ENCODE assay signal across 16 mouse cellular contexts in the genomic region with DNA sequence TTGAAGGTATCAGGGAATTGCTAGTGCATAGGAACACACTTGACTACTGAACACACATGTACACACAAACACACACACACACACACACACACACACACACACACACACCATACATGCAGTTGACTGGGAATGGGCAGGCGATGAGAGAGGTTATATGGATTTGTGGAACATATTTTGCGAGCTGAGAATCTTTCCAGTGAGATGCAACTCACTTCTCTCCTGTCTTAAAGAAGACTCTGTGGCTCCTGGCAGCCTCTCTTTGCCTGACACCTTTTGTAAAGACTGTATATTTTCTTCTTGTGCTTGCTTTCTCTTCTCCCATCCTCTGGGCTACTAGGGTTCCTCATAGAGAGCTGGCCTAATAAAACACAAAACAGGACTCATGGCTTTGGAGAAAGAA. TPM values are rescaled to one million over a fixed set of nuclear protein-coding genes. Genes with fewer than 3 reads are reported as not detected.
A peak's percentile ranks its signal among the peaks of the same experiment; 100 is the strongest.
DNase-seq lines count a peak whose midpoint lies in the region; ATAC-seq and TF ChIP-seq lines count a peak whose summit lies in the region.
"Had no signal": no experiment of that assay in that cellular context is flagged by ENCODE, and none has a peak within 500 bp of the region (broad histone marks: within the 10 kb centered on the region; RNA-seq: fewer than 3 reads in every experiment).

No protein-coding gene starts in this region.

- WGBS in kidney, embryonic 14.5 days = 30% methylated on average over 2 of the region's 2 CpGs
- 59% methylated on average over 2 of the region's 2 CpGs for WGBS in lung, postnatal 0 days
- WGBS in intestine, postnatal 0 days = 48% methylated on average over 2 of the region's 2 CpGs

- H3K4me2 ChIP-seq in kidney, embryonic 14.5 days (replicated peaks; ENCODE audit: low read depth, low read length) = peak overlapping the region; percentile 43
- peak overlapping the region; percentile 35; the same call in 1 of the 2 replicates for H3K4me2 ChIP-seq in lung, postnatal 0 days (replicated peaks; ENCODE audit: low read depth, low read length)
- H3K4me2 ChIP-seq in intestine, postnatal 0 days (replicated peaks; ENCODE audit: low read depth) = peak overlapping the region; percentile 40
- H3K4me2 ChIP-seq: limb, embryonic 12.5 days; liver, embryonic 15.5 days had no signal

- DNase-seq in kidney, postnatal 14 days = no peak
- DNase-seq in lung, postnatal 0 days (ENCODE audit: low spot score) = no peak
- DNase-seq in lung, adult 18-20 months = no peak
- DNase-seq in left cerebral cortex, adult 11 months (ENCODE audit: low spot score) = no peak
- no peak for DNase-seq in layer of hippocampus, adult 9-11 months
- DNase-seq: cerebellum, adult 9-11 months; embryo, embryonic 11 days; gastrocnemius, postnatal 10 days; midbrain, embryonic 14.5 days; right cerebral cortex, postnatal 4 days had no signal

- no peak for ATAC-seq in kidney, embryonic 14.5 days (ENCODE audit: low FRiP score, low TSS enrichment)
- no peak for ATAC-seq in lung, postnatal 0 days
- ATAC-seq in intestine, postnatal 0 days = no peak

- peak overlapping the region; percentile 97; the same call in 1 of the 2 replicates for H3K9ac ChIP-seq in kidney, embryonic 14.5 days (ENCODE audit: low read depth, low read length)
- H3K9ac ChIP-seq in lung, postnatal 0 days (replicated peaks; ENCODE audit: low read depth) = no peak overlapping the region
- no peak overlapping the region for H3K9ac ChIP-seq in intestine, postnatal 0 days (ENCODE audit: low read depth, low read length)
- H3K9ac ChIP-seq: limb, embryonic 12.5 days; liver, embryonic 15.5 days had no signal

- no peak for TF ChIP-seq CTCF in lung, postnatal 0 days (IDR thresholded peaks at IDR 0.05)
- no peak for TF ChIP-seq CTCF in intestine, postnatal 0 days (IDR thresholded peaks at IDR 0.05; ENCODE audit: low read depth)

- peak overlapping the region; percentile 98 for H3K27ac ChIP-seq in kidney, embryonic 14.5 days (ENCODE audit: low read depth, low read length)
- peak overlapping the region; percentile 93; the same call in 1 of the 2 replicates for H3K27ac ChIP-seq in lung, postnatal 0 days (ENCODE audit: low read length)
- no peak overlapping the region for H3K27ac ChIP-seq in intestine, postnatal 0 days (ENCODE audit: low read depth, low read length)
- H3K27ac ChIP-seq: limb, embryonic 12.5 days; liver, embryonic 15.5 days had no signal

- TF ChIP-seq EP300 in lung, postnatal 0 days (IDR thresholded peaks at IDR 0.05) = no peak

- H3K27me3 ChIP-seq in kidney, embryonic 14.5 days (ENCODE audit: control insufficient read depth, insufficient read depth, low read length) = no peaks in the 10 kb centered on the region
- peaks cover 17% of the 10 kb centered on the region for H3K27me3 ChIP-seq in lung, postnatal 0 days (replicated peaks; ENCODE audit: insufficient read depth, low read length)
- H3K27me3 ChIP-seq in intestine, postnatal 0 days (replicated peaks; ENCODE audit: control insufficient read depth, insufficient read depth, low read length) = peaks cover 39% of the 10 kb centered on the region

- peaks cover 20% of the 10 kb centered on the region; the same call in 1 of the 2 replicates for H3K4me1 ChIP-seq in kidney, embryonic 14.5 days (ENCODE audit: control insufficient read depth, insufficient read depth, low read length)
- peaks cover 4% of the 10 kb centered on the region; the same call in 1 of the 2 replicates for H3K4me1 ChIP-seq in lung, postnatal 0 days (ENCODE audit: insufficient read depth, low read depth, low read length)
- H3K4me1 ChIP-seq in intestine, postnatal 0 days (replicated peaks; ENCODE audit: control insufficient read depth, insufficient read depth, low read length) = 0 out of 2 replicates have a peak, but pooled peaks cover 2% of the 10 kb centered on the region
- H3K4me1 ChIP-seq: liver, embryonic 15.5 days had no signal

- H3K4me3 ChIP-seq in kidney, embryonic 14.5 days (ENCODE audit: low read length) = peak overlapping the region; percentile 76; the same call in 1 of the 2 replicates
- no peak overlapping the region for H3K4me3 ChIP-seq in lung, postnatal 0 days (ENCODE audit: low read depth, low read length)
- no peak overlapping the region for H3K4me3 ChIP-seq in intestine, postnatal 0 days (ENCODE audit: low read depth, low read length)
- H3K4me3 ChIP-seq: limb, embryonic 12.5 days; liver, embryonic 15.5 days had no signal

- no peaks in the 10 kb centered on the region for H3K36me3 ChIP-seq in kidney, embryonic 14.5 days (ENCODE audit: control insufficient read depth, insufficient read depth, low read length)
- H3K36me3 ChIP-seq in lung, postnatal 0 days (ENCODE audit: insufficient read depth, low read length) = no peaks in the 10 kb centered on the region
- no peaks in the 10 kb centered on the region for H3K36me3 ChIP-seq in intestine, postnatal 0 days (ENCODE audit: control insufficient read depth, insufficient read depth)
- H3K36me3 ChIP-seq: limb, embryonic 12.5 days; liver, embryonic 15.5 days had no signal

- no peaks in the 10 kb centered on the region for H3K9me3 ChIP-seq in kidney, embryonic 14.5 days (ENCODE audit: control insufficient read depth, low read length)
- no peaks in the 10 kb centered on the region for H3K9me3 ChIP-seq in lung, postnatal 0 days (ENCODE audit: low read length)
- H3K9me3 ChIP-seq in intestine, postnatal 0 days (ENCODE audit: control insufficient read depth) = no peaks in the 10 kb centered on the region
- H3K9me3 ChIP-seq: limb, embryonic 12.5 days; liver, embryonic 15.5 days had no signal

RNA-seq across cellular contexts. Expression of a gene that starts 0.9 kb away (rescaled TPM):
- 331 and 384 TPM in 2 replicates for polyA plus RNA-seq in kidney, embryonic 14.5 days (2014; fragmentation: Nextera tagmentation; extraction: Ambion mirVana)
- polyA plus RNA-seq in lung, postnatal 0 days (2015; fragmentation: Nextera tagmentation; extraction: Ambion mirVana) = 697 and 750 TPM in 2 replicates
- polyA plus RNA-seq in intestine, postnatal 0 days (2015; fragmentation: Nextera tagmentation; extraction: Ambion mirVana) = 66.4 and 70.2 TPM in 2 replicates
- polyA plus RNA-seq: forebrain, embryonic 11.5 days; frontal cortex, adult 2 months; midbrain, embryonic 14.5 days had no signal
